ENCODE assay signal across 10 mouse cellular contexts in the genomic region with DNA sequence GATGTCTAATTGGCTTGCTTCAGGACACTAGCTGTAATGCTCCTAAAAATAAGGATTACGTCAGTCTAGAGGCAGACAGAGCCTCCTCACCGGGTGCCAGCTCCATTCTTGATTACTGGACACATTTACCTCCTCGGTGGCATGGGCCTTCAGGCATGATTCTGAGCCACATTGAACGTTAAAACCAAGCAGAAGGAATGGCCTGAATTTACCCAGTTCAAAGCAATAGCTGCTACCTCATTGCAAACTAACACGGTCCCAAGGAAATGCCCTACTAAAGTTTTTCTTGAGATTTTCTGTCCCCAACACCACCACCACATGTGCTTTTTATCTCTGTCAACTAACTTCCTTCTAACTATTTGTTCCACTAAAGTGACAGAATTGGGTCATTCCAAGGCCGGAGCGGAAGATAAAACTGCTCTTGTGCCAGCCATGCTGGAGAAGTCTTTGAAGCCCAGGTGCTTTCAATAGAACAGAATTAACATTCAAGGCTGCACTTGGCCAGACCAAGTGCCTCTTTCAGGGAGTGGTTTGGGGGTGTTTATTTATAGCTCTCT.
A peak's percentile ranks its signal among the peaks of the same experiment; 100 is the strongest.
DNase-seq lines count a peak whose midpoint lies in the region; ATAC-seq lines count a peak whose summit lies in the region.
"Had no signal": no experiment of that assay in that cellular context is flagged by ENCODE, and none has a peak within 500 bp of the region (broad histone marks: within the 10 kb centered on the region; RNA-seq: fewer than 3 reads in every experiment).

No protein-coding gene starts in this region.

- H3K9ac ChIP-seq in forebrain, embryonic 16.5 days (replicated peaks; ENCODE audit: low read depth, low read length): no peak overlapping the region
- H3K9ac ChIP-seq in neural tube, embryonic 14.5 days (replicated peaks; ENCODE audit: low read depth, low read length): no peak overlapping the region
- H3K9ac ChIP-seq in kidney, embryonic 14.5 days (ENCODE audit: low read depth, low read length): no peak overlapping the region

- no peaks in the 10 kb centered on the region for H3K27me3 ChIP-seq in forebrain, embryonic 16.5 days (replicated peaks; ENCODE audit: control insufficient read depth, insufficient read depth, low read length)
- no peaks in the 10 kb centered on the region for H3K27me3 ChIP-seq in neural tube, embryonic 14.5 days (ENCODE audit: control insufficient read depth, insufficient read depth, low read length)
- H3K27me3 ChIP-seq in kidney, embryonic 14.5 days (ENCODE audit: control insufficient read depth, insufficient read depth, low read length): no peaks in the 10 kb centered on the region
- H3K27me3 ChIP-seq: megakaryocyte, embryonic 14.5 days; Patski had no signal

- peak overlapping the region; percentile 53; the same call in 1 of the 2 replicates for H3K27ac ChIP-seq in forebrain, embryonic 16.5 days (ENCODE audit: low read length)
- H3K27ac ChIP-seq in neural tube, embryonic 14.5 days (ENCODE audit: low read depth, low read length): no peak overlapping the region
- H3K27ac ChIP-seq in kidney, embryonic 14.5 days (ENCODE audit: low read depth, low read length): no peak overlapping the region

- H3K4me2 ChIP-seq in forebrain, embryonic 16.5 days (ENCODE audit: low read length): no peak overlapping the region
- H3K4me2 ChIP-seq in neural tube, embryonic 14.5 days (ENCODE audit: low read depth, low read length): no peak overlapping the region
- no peak overlapping the region for H3K4me2 ChIP-seq in kidney, embryonic 14.5 days (replicated peaks; ENCODE audit: low read depth, low read length)

- no peak overlapping the region for H3K4me3 ChIP-seq in forebrain, embryonic 16.5 days (replicated peaks; ENCODE audit: low read length)
- H3K4me3 ChIP-seq in neural tube, embryonic 14.5 days (ENCODE audit: low read depth, low read length): no peak overlapping the region
- no peak overlapping the region for H3K4me3 ChIP-seq in kidney, embryonic 14.5 days (ENCODE audit: low read length)
- H3K4me3 ChIP-seq: megakaryocyte, embryonic 14.5 days had no signal

- no peaks in the 10 kb centered on the region; the same call in 1 of the 2 replicates for H3K4me1 ChIP-seq in forebrain, embryonic 16.5 days (replicated peaks; ENCODE audit: control insufficient read depth, insufficient read depth, low read length)
- no peaks in the 10 kb centered on the region for H3K4me1 ChIP-seq in neural tube, embryonic 14.5 days (ENCODE audit: control insufficient read depth, insufficient read depth, low read length)
- no peaks in the 10 kb centered on the region for H3K4me1 ChIP-seq in kidney, embryonic 14.5 days (ENCODE audit: control insufficient read depth, insufficient read depth, low read length)
- H3K4me1 ChIP-seq: megakaryocyte, embryonic 14.5 days had no signal

- H3K9me3 ChIP-seq in forebrain, embryonic 16.5 days (ENCODE audit: control insufficient read depth, low read length): peaks cover 4% of the 10 kb centered on the region; the same call in 1 of the 2 replicates
- no peaks in the 10 kb centered on the region; the same call in 1 of the 2 replicates for H3K9me3 ChIP-seq in neural tube, embryonic 14.5 days (ENCODE audit: control insufficient read depth, low read length)
- H3K9me3 ChIP-seq in kidney, embryonic 14.5 days (ENCODE audit: control insufficient read depth, low read length): 0 out of 2 replicates have a peak, but pooled peaks cover 2% of the 10 kb centered on the region

- ATAC-seq in forebrain, embryonic 16.5 days: peak; percentile 91
- peak; percentile 84 for ATAC-seq in neural tube, embryonic 14.5 days (ENCODE audit: low read depth)
- no peak for ATAC-seq in kidney, embryonic 14.5 days (ENCODE audit: low FRiP score, low TSS enrichment)
- ATAC-seq: Patski had no signal

- 15% methylated on average over 7 of the region's 7 CpGs for WGBS in forebrain, embryonic 16.5 days
- 32% methylated on average over 7 of the region's 7 CpGs for WGBS in neural tube, embryonic 14.5 days
- 74% methylated on average over 7 of the region's 7 CpGs for WGBS in kidney, embryonic 14.5 days

- peak; percentile 11 to 41 for DNase-seq in layer of hippocampus, adult 18-20 months (ENCODE audit: low spot score in 2 of 2)
- no peak for DNase-seq in layer of hippocampus, postnatal 25 days (ENCODE audit: extremely low spot score in 1 of 2, low spot score in 1 of 2)
- peak; percentile 66 for DNase-seq in cerebellum, adult 11 months
- peak; percentile 22 for DNase-seq in hindlimb bud, embryonic 11.5 days (ENCODE audit: extremely low spot score, low read depth, low spot score)
- no peak for DNase-seq in B cell, adult 2 months

- H3K36me3 ChIP-seq in forebrain, embryonic 16.5 days (ENCODE audit: control insufficient read depth, insufficient read depth): no peaks in the 10 kb centered on the region
- H3K36me3 ChIP-seq in neural tube, embryonic 14.5 days (ENCODE audit: control insufficient read depth, insufficient read depth, low read length): no peaks in the 10 kb centered on the region
- no peaks in the 10 kb centered on the region for H3K36me3 ChIP-seq in kidney, embryonic 14.5 days (ENCODE audit: control insufficient read depth, insufficient read depth, low read length)

Comparison
In these comparisons a context has a peak if more than half of its experiments do, and no peak if none do; other contexts are left out.
1. DNase-seq: peak in layer of hippocampus, adult 18-20 months (2 of 2), cerebellum, adult 11 months (single experiment) and hindlimb bud, embryonic 11.5 days (single experiment); none in layer of hippocampus, postnatal 25 days (0 of 2) and B cell, adult 2 months (0 of 2).